Mouse (Mus musculus): Measurements from ENCODE around the gene 2510002D24Rik.

2510002D24Rik gene

GRCm38 (mm10) chr16:18836468-18837208, at the start of gene 2510002D24Rik, which contains the start of gene Gm28539:
Gene 2510002D24Rik, plus strand, starts transcription at chr16:18836578.
Gene Gm28539, plus strand, starts transcription at chr16:18836584.
- in situ Hi-C loops (cut with MboI, MseI): no loop called here

- in situ Hi-C loops (cut with MboI, MseI): no loop called here
Measured at GRCm38 (mm10) chr16:18786652-18787051, 49.7 kb upstream of the 2510002D24Rik start.

- in situ Hi-C loops (cut with MboI, MseI): no loop called here
Measured at GRCm38 (mm10) chr16:18788627-18789406, 47.6 kb upstream of the 2510002D24Rik start.

DNA sequence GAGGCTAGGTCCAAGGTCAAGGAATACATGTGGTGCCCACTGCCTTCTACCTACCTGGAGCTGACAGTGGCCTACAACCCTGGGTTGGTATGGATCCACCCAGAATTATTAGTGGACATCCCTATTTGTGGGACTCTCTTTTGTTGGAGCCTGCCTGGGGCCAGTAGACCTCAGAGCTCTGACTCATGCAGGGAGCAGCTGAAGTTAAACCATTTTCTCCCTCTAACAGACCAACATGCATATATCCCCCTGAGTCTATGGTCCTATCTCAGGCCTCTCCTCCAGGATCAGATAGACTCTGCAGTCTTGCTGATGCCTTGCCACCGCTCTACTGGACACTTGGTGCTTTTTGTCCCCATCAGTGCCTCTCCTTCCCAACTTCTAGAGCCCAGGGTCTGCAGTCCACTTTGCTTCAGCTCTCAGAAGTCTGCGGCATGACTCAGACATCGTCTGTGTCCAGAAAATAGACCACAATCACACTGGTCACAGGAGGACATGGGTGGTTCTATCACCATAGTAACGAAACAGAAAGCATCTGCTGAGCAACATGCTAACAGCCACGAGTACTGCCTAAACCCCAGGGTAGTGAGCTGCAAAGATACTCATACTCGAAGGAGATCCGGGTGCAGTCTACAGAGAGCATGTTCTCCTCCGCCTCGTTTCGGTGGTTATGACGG, 41.0 kb upstream of the 2510002D24Rik start:
- in situ Hi-C loops (cut with MboI, MseI): loop anchor here (5.0 kb wide), 2 partner anchors 98 to 103 kb away; no protein-coding TSS in a partner anchor

DNA sequence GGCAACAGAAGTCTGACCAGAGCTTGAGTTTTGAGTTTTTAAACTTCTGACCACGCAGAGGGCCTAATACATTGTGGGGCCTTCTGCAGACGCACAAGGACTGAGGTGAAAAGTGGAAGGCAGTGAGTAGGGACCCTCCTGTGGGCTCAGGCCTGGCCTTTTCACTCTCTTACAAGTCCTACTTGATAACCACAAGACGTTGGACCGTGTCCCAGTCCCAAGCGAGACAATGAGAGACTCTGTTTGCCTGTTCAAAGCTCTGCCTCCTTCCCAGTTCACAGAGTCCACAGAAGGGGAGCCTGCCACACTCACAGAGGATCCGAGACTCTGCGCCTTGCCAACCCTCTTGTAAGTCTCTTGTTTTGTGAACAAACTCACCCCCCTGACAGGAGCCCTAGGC, 39.7 kb upstream of the 2510002D24Rik start:
- in situ Hi-C loops (cut with MboI, MseI): loop anchor here (5.0 kb wide), 2 partner anchors 99 to 104 kb away; no protein-coding TSS in a partner anchor

DNA sequence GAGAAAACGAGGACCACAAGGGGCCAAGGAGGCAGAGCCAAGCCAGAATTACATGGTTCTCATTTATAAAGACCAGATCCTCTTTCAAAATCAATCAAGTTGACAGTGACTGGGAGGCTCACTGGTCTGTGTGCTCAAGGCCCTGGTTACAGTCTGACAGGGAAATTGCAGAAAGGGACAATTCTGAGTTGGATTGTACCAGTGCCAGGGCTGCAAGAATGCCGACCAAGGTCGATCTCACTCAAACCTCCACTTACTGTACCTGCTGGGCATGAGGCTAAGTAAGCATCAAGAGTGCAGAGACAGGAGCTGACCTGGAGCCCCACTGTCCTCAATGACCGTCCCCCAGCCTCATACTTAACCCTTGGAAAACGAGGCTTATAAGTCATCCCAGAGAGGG, 38.2 kb upstream of the 2510002D24Rik start:
- in situ Hi-C loops (cut with MboI, MseI): loop anchor here (5.0 kb wide), 2 partner anchors 101 to 106 kb away; no protein-coding TSS in a partner anchor

DNA sequence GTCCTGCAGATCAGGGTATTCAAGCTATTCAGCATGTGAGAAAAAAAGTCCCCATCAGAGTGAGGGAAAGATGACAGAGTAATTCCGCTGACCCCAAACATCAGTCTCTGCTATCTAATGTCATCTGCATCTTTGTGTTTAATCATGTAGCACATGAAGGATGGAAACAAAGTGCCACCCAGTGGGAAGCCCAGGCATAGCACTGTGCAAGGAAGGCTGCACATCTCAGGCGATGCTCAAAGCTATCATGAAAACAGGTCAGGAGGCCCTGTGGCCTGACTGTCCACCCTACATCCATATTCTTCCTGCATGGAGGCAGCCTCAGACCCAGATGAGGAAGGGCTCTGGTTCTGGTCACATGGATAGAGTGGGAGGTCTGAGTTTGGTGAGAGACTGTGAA, 37.5 kb upstream of the 2510002D24Rik start:
- in situ Hi-C loops (cut with MboI, MseI): loop anchor here (5.0 kb wide), 2 partner anchors 102 to 107 kb away; no protein-coding TSS in a partner anchor

DNA sequence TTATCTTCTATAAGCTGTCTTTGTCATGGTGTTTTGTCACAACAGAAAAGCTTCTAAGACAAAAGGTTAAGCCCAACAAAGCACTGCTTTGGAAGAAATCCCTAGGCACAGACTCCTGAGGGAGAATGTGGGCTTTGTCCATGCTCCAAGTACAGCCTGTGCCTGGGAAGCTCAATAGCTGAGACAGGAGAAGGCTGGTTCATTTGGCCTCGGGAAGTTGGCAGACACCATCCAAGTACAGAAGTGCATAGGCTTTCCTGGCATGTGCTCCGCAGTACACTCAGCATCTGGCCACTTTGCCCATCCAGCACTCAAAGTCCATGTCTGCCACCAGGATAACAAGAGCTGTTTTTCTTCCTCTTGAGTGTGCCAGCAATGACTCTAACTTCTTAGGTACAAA, 30.6 kb upstream of the 2510002D24Rik start:
- in situ Hi-C loops (cut with MboI, MseI): no loop called here

DNA sequence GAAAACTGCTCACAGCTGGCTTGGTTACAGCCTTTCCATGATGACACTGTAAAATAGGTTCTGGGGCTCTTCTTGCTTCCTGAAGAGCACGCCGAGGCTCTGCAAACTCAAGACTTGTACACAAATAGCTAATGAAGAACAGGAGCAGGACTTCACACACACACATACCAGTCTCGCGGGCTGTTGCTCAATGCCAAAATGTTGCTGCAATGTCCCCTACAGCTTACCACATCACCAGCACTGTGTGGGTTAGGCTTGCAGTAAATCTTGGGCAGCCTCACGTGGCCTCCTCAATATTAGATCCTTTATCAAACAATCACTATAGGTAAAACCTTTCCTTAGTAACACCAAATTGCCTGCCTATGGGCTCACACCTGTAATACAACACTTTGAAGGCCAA, 27.4 kb upstream of the 2510002D24Rik start:
- in situ Hi-C loops (cut with MboI, MseI): no loop called here

GRCm38 (mm10) chr16:18811032-18811431, 25.3 kb upstream of the 2510002D24Rik start:
- in situ Hi-C loops (cut with MboI, MseI): loop anchor here (5.0 kb wide), 2 partner anchors 66 to 559 kb away; partner anchors contain the start of genes Hira (in 1 of the 2) and Mrpl40 (in 1 of the 2)

- in situ Hi-C loops (cut with MboI, MseI): loop anchor here (5.0 kb wide), 2 partner anchors 66 to 559 kb away; partner anchors contain the start of genes Hira (in 1 of the 2) and Mrpl40 (in 1 of the 2)
Measured at GRCm38 (mm10) chr16:18811468-18812384, 24.7 kb upstream of the 2510002D24Rik start, which contains the start of the genes Ufd1 and Cdc45. Gene Ufd1, plus strand, starts transcription at chr16:18811779. Gene Cdc45, minus strand, starts transcription at chr16:18811987.

- in situ Hi-C loops (cut with MboI, MseI): loop anchor here (5.0 kb wide), 2 partner anchors 65 to 560 kb away; partner anchors contain the start of genes Hira (in 1 of the 2) and Mrpl40 (in 1 of the 2)
Measured at GRCm38 (mm10) chr16:18812385-18812910, 23.9 kb upstream of the 2510002D24Rik start.

DNA sequence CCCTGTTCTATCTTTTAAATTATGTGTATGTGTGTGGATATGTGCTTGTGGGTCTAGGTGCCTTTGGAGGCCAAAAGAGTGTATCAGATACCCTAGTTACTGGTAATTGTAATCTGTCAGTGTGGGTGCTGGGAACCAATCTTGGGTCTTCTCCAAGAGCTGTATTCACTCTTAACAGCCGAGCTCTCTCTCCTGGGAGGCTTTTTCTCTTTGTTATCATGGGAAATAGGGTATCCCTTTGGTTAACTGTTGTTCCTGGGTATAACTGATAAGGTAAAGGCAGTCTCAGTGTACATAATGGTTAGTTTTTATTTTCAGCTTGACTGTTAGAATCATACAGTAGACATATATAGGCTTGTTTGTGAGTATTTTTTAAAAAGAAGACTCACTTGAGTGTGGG, 14.0 kb upstream of the 2510002D24Rik start:
- in situ Hi-C loops (cut with MboI, MseI): no loop called here

- in situ Hi-C loops (cut with MboI, MseI): no loop called here
Measured at GRCm38 (mm10) chr16:18822925-18823324, 13.5 kb upstream of the 2510002D24Rik start.

DNA sequence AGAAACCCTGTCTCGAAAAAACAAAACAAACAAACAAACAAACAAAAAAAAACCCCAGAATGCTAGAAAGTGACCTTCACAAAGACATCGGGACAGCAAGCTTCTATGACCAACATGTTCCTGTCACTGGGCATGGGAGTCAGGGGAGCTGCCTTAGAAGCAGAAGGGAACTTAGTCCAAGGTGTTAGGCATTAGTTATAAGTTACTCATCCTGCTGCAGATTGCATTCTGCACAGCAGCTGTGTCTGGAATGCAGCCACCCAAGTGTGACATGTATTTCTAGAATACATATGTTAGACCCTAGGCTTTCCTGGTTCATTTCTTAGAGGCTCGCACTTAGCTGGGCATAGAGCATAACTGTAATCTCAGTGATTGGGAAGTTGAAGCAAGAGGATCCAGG, 7.7 kb upstream of the 2510002D24Rik start:
- in situ Hi-C loops (cut with MboI, MseI): no loop called here

DNA sequence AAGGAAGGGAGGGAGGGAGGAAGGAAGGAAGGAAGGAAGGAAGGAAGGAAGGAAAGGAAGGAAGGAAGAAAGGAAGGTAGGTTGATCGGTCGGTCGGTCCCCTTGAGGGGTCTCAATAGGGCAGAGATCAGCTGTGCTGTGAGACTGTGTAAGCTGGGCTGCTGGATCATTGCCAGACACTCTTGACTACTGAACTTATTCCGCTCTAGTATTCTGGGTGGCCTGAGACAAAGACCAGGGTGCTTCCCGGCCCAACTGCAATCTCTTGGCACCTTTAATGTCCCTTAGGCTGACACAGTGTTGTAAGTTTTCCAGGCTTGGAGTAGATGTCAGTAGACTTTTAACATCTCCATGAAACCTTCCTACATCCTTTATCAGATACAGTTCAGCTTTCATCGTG, 7.3 kb upstream of the 2510002D24Rik start:
- in situ Hi-C loops (cut with MboI, MseI): no loop called here

GRCm38 (mm10) chr16:18833486-18833885, 2.9 kb upstream of the 2510002D24Rik start:
- in situ Hi-C loops (cut with MboI, MseI): no loop called here

DNA sequence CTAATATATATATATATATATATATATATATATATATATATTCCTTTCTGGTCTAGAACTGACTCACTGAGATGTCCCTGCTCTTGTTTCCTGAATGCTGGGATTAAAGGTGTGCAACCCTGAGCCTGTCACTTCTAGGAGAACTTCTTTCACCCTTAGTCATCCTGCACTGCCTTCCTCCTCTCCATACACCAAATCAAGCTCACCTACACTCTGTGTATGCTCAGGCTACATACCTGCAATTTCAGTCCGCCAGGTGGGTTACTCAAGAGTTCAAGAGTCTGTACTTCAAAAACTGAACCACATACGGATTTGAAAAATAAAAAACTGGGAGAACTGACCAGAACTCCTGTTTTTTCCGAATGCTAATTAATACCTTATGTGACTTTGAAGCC, 308 bp upstream of the 2510002D24Rik start:
- in situ Hi-C loops (cut with MboI, MseI): no loop called here

GRCm38 (mm10) chr16:18838346-18838745, 2.0 kb downstream of the 2510002D24Rik start:
- in situ Hi-C loops (cut with MboI, MseI): no loop called here

DNA sequence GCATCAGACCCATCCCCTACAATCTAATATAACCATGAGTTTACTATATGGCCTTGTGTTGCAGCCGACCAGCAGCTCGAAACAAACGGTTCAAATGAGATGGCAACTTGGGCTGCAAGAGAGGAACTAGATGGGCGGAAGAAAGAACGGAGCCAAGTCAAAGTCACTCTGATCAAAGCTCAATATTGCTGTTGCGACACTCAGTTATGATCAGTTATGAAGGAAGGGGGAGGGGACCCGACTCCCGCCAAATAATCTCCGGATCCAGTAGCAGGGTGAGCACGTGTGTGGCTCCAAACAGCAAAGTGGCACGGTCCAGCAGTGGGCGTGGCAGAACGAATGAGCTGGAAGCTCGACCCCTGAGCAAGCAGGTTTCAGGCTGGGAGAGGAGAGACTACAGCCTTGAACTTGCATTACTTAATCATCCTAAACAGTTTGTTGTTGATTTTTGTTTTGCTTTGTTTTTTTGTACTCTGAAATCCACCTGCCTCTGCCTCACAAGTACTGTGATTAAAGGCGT, 10.0 kb downstream of the 2510002D24Rik start:
- in situ Hi-C loops (cut with MboI, MseI): no loop called here

All from T-helper 17 cell (primary cell).